Mouse (Mus musculus) spleen, adult 2 months (tissue): ENCODE measurements around the gene Srp68.

Source experiments
- CTCF ChIP-seq: fragments of 200-500 bp; IDR thresholded peaks from 2 replicates; pipeline ENCODE4 v1.5.1; 2011; ENCODE audit warnings: mild to moderate bottlenecking, inconsistent platforms; ENCODE audit not compliant: insufficient read depth, insufficient read length, insufficient replicate concordance; ENCODE audit errors: extremely low read depth
- POLR2A ChIP-seq: fragments of 200-500 bp; IDR thresholded peaks from 2 replicates; pipeline ENCODE4 v1.6.1; 2011; ENCODE audit warnings: low read depth, low read length, inconsistent platforms

GRCm38 (mm10) chr11:116245616-116246015, 28.4 kb downstream of the Srp68 start:
- TF ChIP-seq POLR2A: no peak
- no peak for TF ChIP-seq CTCF
